Mouse (Mus musculus): ENCODE data around the gene Rps6ka3.

Gene Rps6ka3

DNA sequence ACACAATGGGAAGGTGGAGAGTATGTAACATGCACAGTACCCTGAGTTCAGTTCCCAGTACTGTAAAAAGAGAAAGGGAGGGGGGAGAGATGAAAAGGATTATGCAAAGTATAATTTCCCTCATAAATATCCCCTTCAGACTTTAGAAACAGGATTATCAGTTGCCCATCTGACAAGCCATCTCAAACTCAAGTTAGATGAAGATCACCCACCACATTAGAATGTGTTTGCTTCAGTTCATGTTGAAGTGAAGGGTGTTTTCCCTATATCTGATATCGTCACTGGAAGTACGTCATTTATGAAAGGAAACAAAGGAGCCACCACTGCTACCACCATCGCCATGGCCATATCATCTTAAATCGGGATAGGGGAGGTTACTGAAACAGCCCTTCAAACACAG is at the start of gene Rps6ka3:
Rps6ka3 (plus strand) TSS at position 301 of the 400 bp plus-strand sequence.
- no peak for DNase-seq

DNA sequence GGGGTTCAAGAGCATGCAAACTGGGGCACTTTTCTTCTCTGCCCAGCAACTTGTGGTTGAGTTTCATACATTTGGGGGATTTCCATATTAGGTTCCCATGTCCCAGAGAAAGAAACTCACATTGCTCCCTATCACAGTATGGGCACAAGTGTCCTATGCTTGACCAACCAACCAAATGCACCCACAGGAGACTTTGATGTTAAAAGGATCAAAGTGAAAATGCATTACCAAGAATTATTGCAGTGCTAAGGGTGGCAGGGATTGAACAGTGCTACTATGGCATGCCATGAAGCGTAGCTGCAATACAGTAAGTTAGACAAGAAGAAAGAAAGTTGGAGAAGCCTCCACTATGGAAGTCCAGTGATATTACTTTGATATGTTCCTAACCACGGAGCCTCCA is 40.9 kb upstream of the Rps6ka3 start:
- no peak for DNase-seq

DNA sequence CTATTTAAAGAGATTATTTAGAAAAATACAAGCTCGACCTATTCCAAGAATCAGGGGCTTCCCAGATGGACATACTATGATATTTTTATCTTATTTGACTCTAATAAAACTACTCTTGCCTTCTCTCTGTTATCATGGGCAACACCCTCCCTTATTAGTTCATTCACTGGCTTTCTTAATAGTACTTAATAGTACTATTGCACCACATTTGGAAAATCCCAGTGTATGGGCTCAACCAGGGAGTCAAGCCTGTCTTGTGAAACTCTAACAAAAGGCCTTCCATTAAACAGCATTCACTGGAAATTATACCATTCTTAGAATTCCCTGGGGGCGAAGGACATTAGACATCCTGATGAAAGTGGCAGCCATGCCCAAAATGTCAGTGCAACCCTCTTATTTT is 38.5 kb upstream of the Rps6ka3 start:
- DNase-seq = no peak

DNA sequence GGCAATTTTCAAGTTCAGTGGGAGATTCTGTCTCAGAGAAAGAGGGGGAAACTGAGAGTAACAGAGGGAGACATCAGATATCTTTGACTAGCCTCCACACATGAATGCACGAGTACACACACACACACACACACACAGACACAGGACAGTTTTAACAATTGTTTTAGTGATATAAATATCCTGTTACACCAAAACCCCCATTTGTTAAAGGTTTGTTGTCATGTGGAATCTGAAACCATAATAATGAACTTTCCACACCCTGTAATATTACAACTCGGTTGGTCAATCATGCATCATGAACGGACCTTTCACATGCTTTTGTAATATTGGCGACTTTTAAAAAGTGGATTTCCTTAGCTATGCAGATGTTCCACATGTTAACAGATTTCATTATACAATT is 18.5 kb upstream of the Rps6ka3 start:
- DNase-seq = no peak

DNA sequence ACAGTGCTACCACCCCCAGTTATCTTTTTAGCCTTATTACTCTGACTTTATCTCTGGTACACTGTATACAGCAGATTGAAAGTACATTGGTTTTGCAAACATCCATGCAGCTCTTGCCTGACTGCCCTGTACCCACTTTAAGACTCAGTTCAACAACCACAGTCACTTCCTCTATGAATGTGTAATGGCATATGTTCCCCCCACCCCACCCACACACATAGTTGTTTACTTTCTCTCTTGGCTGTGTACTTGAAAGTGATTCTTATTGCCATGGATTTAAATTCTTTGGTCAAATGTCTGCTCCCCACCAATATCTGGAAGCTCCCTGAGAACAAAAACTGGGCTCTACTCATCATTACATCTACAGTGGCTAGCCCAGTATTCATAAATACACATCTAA is 10.6 kb upstream of the Rps6ka3 start:
- peak in 1 of 2 experiments; percentile 6 for DNase-seq

DNA sequence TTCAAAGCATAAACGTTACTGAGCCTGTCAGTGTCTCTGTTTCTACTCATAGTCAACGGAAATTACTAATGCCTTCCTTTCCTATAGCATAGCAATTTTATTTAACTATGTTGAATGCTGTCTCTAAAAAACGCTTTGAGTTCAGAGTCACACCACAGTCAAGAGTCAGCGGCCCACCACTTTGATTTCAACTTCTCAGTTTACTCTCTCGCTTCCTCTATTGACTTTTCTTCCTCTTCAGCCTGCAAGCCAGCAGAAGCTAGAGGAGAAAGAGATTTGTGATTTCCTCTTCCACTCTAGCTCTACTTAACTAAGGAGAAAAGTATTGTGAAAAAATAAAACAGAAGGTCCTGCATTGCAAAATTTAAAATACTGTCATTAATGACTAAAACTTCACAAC is 10.0 kb upstream of the Rps6ka3 start:
- peak in 1 of 2 experiments; percentile 7 for DNase-seq

DNA sequence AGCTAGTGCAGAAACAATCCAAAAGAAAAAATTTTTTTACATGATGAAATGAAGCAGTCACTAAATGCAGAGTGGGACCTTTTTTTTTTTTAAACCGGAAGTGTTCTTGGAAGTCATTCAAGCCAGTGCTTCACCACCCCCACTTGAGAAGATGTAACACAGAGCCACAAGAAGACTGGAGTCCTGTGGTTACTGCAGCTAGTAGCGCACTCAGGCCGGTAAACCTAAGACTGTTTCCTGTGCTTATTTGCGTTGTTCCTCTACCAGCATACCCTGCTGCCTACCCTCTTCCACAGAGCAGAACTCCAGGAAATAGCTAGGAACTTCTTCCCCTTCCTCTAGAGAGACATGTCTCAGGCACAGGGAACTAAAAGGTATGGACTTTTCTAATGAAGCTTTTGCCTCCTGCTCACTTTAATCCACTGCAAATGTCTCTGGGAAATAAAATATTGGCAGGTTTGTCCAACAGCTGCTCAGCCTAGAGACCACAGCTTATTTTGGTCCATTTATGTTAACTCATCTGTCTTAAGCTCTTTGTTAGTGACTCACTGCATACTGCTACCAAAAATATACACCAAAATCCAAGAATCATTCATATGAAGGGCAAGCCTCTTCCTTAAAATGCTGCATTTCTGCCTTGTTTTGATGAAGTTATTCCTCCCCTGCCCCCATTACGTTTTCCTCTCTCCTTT is 931 bp downstream of the Rps6ka3 start:
- no peak for DNase-seq

DNA sequence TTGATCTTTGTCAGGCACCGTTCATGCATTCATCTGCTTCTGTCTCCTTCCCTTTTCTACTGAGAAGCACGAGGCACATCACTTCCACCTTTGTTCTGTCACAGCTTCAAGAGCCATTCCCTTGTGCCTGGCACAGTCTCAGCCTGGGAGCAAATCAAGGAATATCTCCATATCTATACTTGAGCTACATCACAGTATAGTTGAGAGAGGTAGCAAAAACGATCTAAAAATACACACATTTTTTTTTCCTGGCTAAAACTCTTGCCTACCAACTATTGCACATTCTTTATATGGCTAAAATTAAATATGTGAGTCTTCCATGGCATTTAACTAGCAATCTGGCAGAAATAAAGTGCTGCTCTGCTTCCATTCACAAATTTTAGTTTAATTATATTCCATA is 5.1 kb downstream of the Rps6ka3 start:
- no peak for DNase-seq

DNA sequence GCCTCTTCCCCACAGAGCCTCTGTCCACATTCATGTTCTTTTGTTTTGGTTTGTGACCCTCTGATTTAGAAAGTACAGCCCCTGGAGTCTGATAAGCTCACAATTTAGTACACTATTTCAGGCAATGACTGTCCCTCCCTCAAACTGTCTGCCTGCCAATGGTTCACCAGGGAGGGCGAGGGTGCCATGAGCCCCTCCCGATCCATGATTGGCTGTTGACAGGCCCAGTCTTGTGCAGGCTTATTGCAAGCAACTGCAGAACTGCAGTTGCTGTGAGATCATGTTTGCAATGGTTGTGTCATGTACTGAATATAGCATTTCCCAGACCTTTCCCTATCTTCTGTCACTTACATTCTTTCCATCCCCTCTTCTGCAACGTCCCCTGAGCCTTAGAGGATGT is 12.4 kb downstream of the Rps6ka3 start:
- no peak for DNase-seq

DNA sequence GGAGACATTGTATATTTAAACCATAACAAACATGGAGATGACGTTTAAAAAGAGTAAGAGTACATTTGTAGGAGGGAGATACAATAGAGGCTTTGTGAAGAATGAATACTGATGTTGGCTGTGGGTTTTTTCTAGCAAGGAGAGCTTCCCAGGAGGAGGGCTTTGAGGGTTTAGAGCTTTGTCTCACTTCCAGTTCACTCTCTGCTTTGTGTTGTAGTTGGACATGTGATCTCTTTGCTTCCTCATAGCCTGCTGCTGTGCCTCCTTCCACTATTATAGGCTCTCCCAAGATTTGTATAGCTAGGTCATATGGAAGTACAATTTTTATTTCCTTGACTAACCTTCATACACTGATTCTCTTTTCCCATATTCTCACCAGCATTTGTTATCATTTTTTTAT is 27.2 kb downstream of the Rps6ka3 start:
- DNase-seq = no peak

DNA sequence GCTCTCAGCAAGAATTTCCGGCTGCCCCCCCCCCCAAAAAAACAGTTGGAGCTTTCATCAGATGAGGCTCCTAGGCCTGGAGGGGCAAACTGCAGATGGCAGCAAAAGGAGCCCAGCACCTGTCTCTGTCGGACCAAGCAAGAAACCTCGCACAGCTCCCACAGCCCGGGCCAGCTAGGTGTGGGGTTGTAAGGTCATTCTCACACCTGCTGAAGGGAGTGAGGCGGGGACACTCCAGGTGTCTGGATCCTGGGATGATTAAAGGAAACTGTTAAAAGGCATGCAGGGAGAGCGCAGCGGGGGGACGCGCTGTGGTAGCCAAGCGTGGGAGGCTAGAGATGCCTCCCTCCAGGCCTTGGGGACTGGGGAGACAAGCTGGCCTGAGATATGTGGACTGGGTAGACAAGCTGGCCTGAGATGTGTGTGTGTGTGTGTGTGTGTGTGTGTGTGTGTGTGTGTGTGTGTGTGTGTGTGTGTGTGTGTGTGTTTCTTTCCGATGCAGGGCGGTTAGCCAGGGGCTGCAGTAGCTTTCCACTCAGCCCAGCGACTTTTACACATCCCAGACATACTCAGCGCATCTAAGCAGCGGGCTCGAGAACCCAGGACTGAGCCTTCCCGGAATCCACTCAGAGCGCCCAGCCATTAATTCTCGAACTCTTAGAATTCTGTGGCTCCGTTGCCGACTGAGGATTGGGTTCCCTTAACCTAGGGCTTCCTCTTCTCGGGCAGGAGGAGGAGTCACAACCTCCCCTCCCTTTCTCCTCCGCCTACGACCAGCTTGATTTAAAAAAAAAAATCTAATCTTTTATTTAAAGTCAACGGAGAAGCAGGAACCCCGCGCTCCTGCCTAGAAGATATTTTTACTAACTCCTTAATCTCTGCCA is 44.1 kb downstream of the Rps6ka3 start:
- peak; percentile 31 to 32 for DNase-seq

DNA sequence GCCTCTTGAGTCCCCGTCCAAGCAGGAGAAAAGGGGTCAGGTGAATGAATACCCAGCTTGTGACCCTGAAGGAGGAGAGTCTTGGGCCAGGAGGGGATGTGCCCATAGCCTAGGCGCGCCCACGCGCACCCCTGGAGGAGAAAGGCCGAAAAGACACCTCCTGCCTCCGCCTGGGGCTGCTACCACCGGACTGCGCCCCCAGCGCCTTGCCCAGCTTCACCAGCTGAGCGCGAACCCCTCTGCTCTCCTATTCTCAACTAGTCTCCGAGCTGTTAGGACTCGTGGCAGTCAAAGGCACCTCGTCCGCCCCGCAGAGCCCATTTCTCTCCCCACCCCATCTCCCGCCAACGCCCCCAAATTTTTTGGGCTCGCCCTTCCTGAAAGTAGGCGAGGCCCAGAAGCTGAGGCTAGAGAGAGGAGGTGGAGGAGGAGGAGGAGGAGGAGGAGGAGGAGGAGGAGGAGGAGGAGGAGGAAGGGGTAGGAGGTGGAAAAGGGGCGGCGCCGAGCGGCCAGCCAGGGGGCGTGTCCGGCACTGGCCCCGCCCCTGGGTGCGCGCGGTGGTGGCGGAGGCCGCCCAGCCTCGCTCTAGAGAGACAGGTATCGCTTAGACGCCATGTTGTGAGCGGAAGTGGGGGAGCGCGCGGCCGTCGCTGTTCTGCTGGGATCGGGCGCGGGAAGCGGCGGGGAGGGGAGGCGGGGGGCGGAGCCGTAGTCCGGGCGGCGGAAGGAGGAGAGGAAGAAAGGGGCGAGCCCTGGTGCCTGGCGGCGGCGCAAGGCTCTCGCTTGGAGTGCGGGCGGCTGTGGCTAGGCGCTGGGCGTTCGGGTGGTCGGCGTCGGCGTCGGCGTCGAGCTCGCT is 45.2 kb downstream of the Rps6ka3 start:
- DNase-seq = peak; percentile 85

DNA sequence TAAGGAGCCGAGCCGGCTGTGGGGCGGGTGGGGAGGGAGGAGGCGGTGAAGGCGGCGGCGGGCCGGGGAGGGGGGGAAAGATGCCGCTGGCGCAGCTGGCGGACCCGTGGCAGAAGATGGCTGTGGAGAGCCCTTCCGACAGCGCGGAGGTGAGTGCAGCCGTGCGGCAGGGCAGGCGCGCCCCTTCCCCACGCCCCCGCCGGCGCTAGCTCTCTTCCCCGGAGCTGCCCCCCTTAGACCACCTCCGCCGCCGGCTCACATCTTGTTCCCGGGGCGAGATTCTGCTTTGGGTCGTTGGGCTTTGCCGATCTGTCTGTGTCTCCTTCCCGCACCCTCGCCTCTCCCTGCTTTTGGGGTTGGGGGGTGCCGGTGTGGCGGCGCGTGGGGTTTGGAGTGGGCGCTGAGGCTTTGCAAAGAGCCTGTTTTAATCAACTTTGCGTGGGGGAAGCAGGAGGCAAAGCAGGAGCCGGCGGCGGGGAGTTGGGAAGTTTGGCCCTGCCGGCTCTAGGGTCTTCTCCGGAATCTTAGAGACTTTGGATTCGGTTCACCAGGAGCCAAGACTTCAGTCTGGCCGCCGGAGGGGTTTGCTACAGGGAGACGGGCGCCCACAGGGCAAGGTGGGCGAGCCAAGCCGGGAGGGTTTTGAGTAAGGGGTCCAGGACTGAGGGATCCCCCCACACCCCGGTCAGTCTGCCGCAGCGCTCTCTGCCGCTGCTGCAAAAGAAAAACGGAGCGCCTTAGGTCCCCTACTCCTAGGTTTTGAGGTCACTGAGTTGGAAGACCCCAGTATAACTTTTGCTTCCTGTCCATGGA is 46.1 kb downstream of the Rps6ka3 start:
- DNase-seq = peak in 1 of 2 experiments; percentile 24

DNA sequence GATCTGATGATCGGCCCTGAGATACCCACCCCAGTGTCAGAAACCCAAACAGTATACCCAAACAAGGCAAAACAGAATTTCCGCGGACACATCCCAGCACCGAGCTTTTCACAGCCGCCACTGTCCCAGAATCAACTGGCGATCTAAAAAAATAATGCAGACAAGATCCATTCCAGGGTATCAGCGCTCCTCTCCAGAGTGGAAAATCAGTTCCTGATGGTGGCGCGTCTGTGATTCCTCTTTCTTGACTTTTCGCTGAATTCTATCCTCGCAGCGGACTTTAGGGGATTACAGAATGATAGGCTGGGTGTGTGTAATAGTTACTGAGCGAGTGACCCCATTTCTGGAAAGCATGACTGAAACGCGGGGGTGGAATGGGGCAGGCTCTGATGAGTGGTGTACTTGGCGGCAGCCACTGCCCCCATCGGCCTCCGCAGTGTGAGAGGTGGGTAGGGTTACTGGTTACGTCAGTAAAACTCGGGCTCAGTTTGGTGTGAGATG is 46.9 kb downstream of the Rps6ka3 start:
- DNase-seq = peak; percentile 22 to 25

DNA sequence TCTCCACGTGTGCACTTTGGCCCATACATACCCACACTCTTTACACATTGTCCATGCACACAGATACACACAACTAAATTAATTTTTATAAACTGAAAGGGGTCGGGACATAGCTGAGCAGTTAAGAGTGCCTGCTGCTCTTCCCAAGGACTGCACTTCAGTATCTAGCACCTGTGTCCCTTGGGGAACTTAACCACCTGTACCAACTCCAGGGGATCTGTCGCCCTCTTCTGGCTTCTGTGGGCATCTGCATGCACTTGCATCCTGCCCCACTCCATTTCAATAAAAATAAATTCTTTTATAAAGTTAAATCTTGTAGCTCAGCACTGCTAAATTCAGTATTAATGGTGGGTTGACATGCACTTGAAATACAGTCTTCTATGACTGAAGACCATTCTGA is 54.6 kb downstream of the Rps6ka3 start:
- peak in 1 of 2 experiments; percentile 26 for DNase-seq

DNA sequence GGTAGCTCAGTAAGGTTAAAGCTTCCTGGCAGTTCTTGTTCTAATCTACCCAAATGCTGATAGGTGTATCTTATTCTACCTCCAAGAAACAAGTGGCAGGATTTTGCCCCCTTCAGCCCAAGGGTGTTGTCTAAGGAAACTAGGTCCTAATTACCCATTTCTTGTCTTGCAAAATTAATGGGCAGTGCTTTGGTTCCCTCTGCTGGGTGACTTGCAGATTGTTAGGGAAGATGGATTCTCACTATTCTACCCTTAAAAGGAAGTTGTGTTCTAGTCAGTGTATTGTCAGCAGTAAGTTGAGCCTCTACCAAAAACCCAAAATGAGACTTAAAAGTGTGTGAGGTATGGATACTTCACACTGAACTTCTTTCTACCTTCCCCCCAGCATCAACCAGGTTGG is 59.0 kb downstream of the Rps6ka3 start:
- DNase-seq = peak in 1 of 2 experiments; percentile 32

DNA sequence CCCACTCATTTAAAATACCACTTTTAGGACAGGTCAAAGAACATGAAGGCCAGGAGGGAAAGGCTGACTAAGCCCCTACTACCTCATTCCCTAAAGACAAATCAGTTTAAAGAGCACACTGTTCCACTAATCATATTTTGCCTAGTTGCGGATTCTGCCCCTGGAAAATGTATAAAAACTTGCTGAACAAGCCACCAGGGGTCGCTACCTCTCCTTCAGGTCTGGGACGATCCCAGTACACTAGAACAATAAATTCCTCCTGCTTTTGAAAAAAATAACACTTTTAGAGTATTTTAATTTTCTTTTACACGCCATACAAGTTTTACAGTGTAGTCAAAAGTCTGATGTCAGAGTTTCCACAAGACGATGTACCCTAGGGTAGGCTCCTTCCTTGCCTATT is 76.7 kb downstream of the Rps6ka3 start:
- no peak for DNase-seq

DNA sequence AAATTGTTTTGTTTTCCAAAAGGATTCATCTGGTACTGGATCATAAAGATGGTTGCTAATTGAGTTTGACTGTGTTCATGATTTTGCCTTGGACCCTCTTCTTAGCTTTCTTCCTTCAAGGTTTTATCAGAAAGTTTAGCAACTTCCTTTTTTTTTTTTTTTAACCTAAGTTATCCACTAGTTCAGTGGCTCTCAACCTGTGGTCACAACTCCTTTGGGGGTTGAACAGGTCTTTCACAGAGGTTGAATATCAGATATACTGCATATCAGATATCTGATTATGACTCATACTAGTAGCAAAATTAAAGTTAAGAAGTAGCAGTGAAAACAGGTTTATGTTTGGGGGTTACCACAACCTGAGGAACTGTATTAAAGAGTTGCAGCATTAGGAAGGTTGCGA is 85.8 kb downstream of the Rps6ka3 start:
- DNase-seq = no peak

DNA sequence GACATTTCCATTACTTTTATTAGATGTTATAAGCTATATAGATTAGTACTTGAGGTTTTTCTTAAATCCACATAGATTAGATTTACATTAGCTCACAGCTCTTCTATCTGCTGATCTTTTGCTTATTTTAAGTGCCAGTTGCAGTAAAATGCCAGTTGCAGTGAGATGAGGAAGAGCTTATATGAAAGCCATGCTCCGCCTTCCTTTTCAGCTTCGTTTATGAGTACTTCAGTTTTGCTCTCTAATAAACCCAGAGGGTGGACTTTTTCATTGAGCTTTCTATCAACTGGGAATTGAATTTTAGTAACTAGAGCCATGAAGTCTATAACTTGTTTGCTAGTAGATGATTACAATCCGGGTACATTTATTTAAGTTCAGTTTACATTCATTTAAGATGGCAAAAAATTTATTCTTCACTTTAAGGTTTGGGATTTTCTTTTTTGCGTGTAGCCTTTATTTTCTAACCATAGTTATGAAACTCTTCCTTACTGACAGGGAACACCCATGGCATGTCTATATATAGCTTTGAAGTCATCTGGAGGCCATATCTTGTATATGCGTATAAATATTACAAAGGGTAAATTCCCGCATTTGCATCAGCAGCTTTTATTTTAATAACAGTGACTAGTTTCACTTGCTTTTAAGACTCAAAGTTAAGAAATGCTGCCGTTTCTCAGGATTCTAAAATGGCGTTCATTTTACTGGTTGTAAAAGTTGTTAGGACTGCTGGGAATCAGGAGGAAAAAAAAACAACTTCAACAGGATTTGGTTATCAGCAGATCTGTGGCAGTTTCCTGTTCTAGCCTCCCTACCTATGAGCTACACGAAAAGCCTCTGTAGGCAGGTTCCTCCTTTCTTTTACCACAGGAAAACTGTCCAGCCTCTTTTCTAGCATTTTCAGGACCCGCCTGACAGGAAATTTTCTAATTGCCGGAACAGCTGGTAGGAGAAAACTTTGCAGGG is 92.5 kb downstream of the Rps6ka3 start:
- DNase-seq = no peak

DNA sequence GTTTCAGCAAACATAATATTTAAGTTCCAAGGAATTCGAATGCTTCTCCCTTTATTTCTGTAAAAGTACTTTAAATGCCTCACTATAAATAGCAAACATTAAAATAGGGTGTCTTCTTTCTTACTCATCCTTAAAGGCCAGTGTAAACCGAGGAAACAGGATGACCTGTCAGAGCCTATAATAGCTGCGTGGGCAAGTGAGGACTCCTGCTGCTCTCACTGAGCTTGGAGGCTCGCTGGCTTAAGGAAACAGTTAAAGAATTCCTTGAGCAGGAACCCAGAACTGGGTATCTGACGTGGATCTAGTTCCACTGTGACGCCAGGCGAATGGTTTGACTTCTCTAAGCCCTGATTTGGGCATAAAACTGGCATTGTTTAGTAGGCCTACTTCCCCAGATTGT is 105.2 kb downstream of the Rps6ka3 start:
- no peak for DNase-seq

DNA sequence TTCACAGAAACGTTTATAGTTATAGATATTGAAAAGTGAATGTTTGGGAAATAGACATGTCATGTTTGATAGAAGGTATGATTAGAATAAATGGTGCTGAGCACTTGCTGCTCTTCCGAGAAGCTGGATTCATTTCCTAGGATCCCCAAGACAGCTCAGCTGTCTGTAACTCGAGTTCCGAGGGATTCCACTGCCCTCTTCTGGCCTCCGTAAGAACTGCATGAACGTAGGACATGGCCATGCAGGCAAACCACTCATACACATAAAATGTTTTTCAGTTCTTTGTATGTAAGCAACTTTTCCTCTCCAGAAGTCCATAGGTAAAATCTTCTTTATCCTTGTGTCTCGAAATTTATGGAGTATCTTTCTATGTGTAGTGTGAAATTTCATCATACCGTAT is 111.2 kb downstream of the Rps6ka3 start:
- DNase-seq = peak in 1 of 2 experiments; percentile 26
